ENCODE assay signal across 25 mouse cellular contexts in genomic region chr9:33624378-33624777, GRCm38 (mm10).
"Had no signal": no experiment of that assay in that cellular context is flagged by ENCODE, and none has a peak within 500 bp of the region (broad histone marks: within the 10 kb centered on the region; RNA-seq: fewer than 3 reads in every experiment).

No protein-coding gene starts in this region.

- H3K27me3 ChIP-seq: heart, embryonic 12.5 days; hindbrain, embryonic 12.5 days; intestine, embryonic 15.5 days; limb, embryonic 12.5 days had no signal

- H3K27ac ChIP-seq: heart, embryonic 10.5 days; hindbrain, embryonic 10.5 days; hindbrain, embryonic 12.5 days; hindbrain, embryonic 14.5 days; intestine, embryonic 15.5 days; layer of hippocampus, adult 2 months; left cerebral cortex, adult 2 months; limb, embryonic 10.5 days; limb, embryonic 12.5 days had no signal

- H3K9ac ChIP-seq: heart, embryonic 12.5 days; hindbrain, embryonic 12.5 days; hindbrain, embryonic 14.5 days; intestine, embryonic 15.5 days; limb, embryonic 12.5 days had no signal

- H3K9me3 ChIP-seq: heart, embryonic 10.5 days; heart, embryonic 12.5 days; hindbrain, embryonic 10.5 days; hindbrain, embryonic 12.5 days; intestine, embryonic 15.5 days; limb, embryonic 10.5 days; limb, embryonic 12.5 days had no signal

- H3K4me1 ChIP-seq: heart, embryonic 10.5 days; heart, embryonic 12.5 days; hindbrain, embryonic 10.5 days; hindbrain, embryonic 12.5 days; intestine, embryonic 15.5 days; limb, embryonic 10.5 days; limb, embryonic 12.5 days had no signal

- H3K4me2 ChIP-seq: heart, embryonic 12.5 days; hindbrain, embryonic 12.5 days; hindbrain, embryonic 14.5 days; intestine, embryonic 15.5 days; limb, embryonic 12.5 days; liver, embryonic 11.5 days had no signal

- ATAC-seq: hindbrain, embryonic 16.5 days; inflammation-experienced regulatory T-cells, adult 6 months; intestine, embryonic 15.5 days; intestine, postnatal 0 days had no signal

- H3K36me3 ChIP-seq: heart, embryonic 10.5 days; heart, embryonic 12.5 days; hindbrain, embryonic 10.5 days; hindbrain, embryonic 12.5 days; intestine, embryonic 15.5 days; limb, embryonic 10.5 days; limb, embryonic 12.5 days had no signal

- DNase-seq: gastrocnemius, postnatal 14 days; gastrocnemius, postnatal 36 days; heart, adult 18-20 months; heart, postnatal 10 days; heart, postnatal 4 days; kidney, adult 18-20 months; kidney, adult 8-10 months; kidney, postnatal 10 days; kidney, postnatal 25 days; kidney, postnatal 4 days; liver had no signal

- H3K4me3 ChIP-seq: heart, embryonic 10.5 days; heart, embryonic 12.5 days; hindbrain, embryonic 10.5 days; hindbrain, embryonic 12.5 days; intestine, embryonic 15.5 days; layer of hippocampus, adult 2 months; left cerebral cortex, adult 2 months; limb, embryonic 10.5 days; limb, embryonic 12.5 days had no signal
